Comparison of ENCODE assay signal across 25 mouse cellular contexts in the genomic region with DNA sequence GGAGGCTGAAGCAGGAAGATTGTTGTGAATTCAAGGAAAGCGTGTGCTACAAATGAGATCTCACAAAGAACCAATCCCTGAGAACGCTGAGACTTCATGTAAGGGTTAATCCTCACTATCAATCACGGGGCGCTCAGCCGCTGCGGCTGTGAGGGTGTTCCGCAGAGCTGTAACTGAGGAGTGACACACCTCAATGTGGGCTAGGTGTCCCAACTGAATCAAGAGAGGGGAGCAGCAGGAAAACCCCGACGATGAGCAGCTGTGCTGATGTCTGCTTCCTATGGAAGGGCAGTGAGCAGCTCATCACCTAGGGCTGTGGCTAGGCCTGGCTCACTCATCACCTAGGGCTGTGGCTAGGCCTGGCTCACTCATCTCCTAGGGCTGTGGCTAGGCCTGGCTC.
"Had no signal": no experiment of that assay in that cellular context is flagged by ENCODE, and none has a peak within 500 bp of the region (broad histone marks: within the 10 kb centered on the region; RNA-seq: fewer than 3 reads in every experiment).

No protein-coding gene starts in this region.

- H3K27ac ChIP-seq: gastrocnemius, adult 2 months; heart, adult 2 months; hindbrain, embryonic 10.5 days; hindbrain, embryonic 12.5 days; hindbrain, embryonic 14.5 days; intestine, embryonic 15.5 days; kidney, embryonic 15.5 days; kidney, postnatal 0 days; layer of hippocampus, adult 2 months; left cerebral cortex, adult 2 months; limb, embryonic 10.5 days; limb, embryonic 12.5 days; liver, embryonic 13.5 days had no signal

- H3K4me2 ChIP-seq: heart, embryonic 11.5 days; hindbrain, embryonic 12.5 days; hindbrain, embryonic 14.5 days; intestine, embryonic 15.5 days; kidney, embryonic 15.5 days; limb, embryonic 12.5 days; liver, embryonic 11.5 days; liver, embryonic 13.5 days had no signal

- H3K4me1 ChIP-seq: hindbrain, embryonic 12.5 days; intestine, embryonic 15.5 days; kidney, embryonic 15.5 days; limb, embryonic 10.5 days; liver, embryonic 13.5 days had no signal

- H3K4me3 ChIP-seq: gastrocnemius, adult 2 months; heart, adult 2 months; hindbrain, embryonic 10.5 days; hindbrain, embryonic 12.5 days; intestine, embryonic 15.5 days; kidney, embryonic 15.5 days; layer of hippocampus, adult 2 months; left cerebral cortex, adult 2 months; limb, embryonic 10.5 days; limb, embryonic 12.5 days; liver, embryonic 13.5 days had no signal

- H3K9ac ChIP-seq: hindbrain, embryonic 12.5 days; hindbrain, embryonic 14.5 days; intestine, embryonic 15.5 days; kidney, embryonic 15.5 days; limb, embryonic 12.5 days; liver, embryonic 13.5 days had no signal

- DNase-seq: gastrocnemius, adult 2 months; gastrocnemius, postnatal 10 days; gastrocnemius, postnatal 25 days; heart, adult 2 months; heart, postnatal 10 days; kidney, adult 2 months; kidney, adult 9 months; kidney, postnatal 14 days; liver; liver, embryonic 13.5 days had no signal

- H3K27me3 ChIP-seq: hindbrain, embryonic 12.5 days; intestine, embryonic 15.5 days; kidney, embryonic 15.5 days; limb, embryonic 12.5 days; liver, embryonic 13.5 days had no signal

- ATAC-seq: hindbrain, embryonic 16.5 days; inflammation-experienced regulatory T-cells, adult 6 months; intestine, embryonic 15.5 days; intestine, postnatal 0 days had no signal

- H3K9me3 ChIP-seq: hindbrain, embryonic 10.5 days; hindbrain, embryonic 12.5 days; intestine, embryonic 15.5 days; kidney, embryonic 15.5 days; limb, embryonic 10.5 days; limb, embryonic 12.5 days; liver, embryonic 13.5 days had no signal
